Mouse (Mus musculus) lung, postnatal 0 days (tissue): ENCODE data around the gene BC025920. TPM values are rescaled to one million over a fixed set of nuclear protein-coding genes. Genes with fewer than 3 reads are reported as not detected.

Experiments
- ATAC-seq: fragments of 200-750 bp; cut with Nextera tagmentation; 2 replicates; pipeline ENCODE4 v1.8.0; 2017; ENCODE audit warnings: moderate library complexity
- DNase-seq: peaks from one replicate; pipeline ENCODE4 v3.0.0-alpha.2; 2016; ENCODE audit warnings: low spot score
- H3K27ac ChIP-seq: fragments of 300-500 bp; sonication (generic); 2 replicates; pipeline ENCODE4 v1.5.1; 2014; ENCODE audit warnings: antibody characterized with exemption, mild to moderate bottlenecking, low read length, mixed read lengths
- H3K27me3 ChIP-seq: fragments of 300-500 bp; sonication (generic); replicated peaks from 2 replicates; pipeline ENCODE4 v1.6.1; 2014; ENCODE audit warnings: low read length, mixed read lengths; ENCODE audit not compliant: insufficient read depth
- H3K36me3 ChIP-seq: fragments of 300-500 bp; sonication (generic); 2 replicates; pipeline ENCODE4 v1.6.1; 2014; ENCODE audit warnings: low read length, mixed read lengths; ENCODE audit not compliant: insufficient read depth
- H3K4me1 ChIP-seq: fragments of 300-500 bp; sonication (generic); 2 replicates; pipeline ENCODE4 v1.6.1; 2014; ENCODE audit warnings: antibody characterized with exemption, low read depth, low read length, mixed read lengths; ENCODE audit not compliant: insufficient read depth
- H3K4me2 ChIP-seq: fragments of 300-500 bp; sonication (generic); replicated peaks from 2 replicates; pipeline ENCODE4 v1.6.1; 2014; ENCODE audit warnings: low read depth, mild to moderate bottlenecking, low read length, moderate library complexity, mixed read lengths
- H3K4me3 ChIP-seq: fragments of 300-500 bp; sonication (generic); 2 replicates; pipeline ENCODE4 v1.5.1; 2014; ENCODE audit warnings: low read depth, low read length
- H3K9ac ChIP-seq: fragments of 300-500 bp; sonication (generic); replicated peaks from 2 replicates; pipeline ENCODE4 v1.6.1; 2014; ENCODE audit warnings: low read depth, mild to moderate bottlenecking
- H3K9me3 ChIP-seq: fragments of 300-500 bp; sonication (generic); 2 replicates; pipeline ENCODE4 v1.6.1; 2016; ENCODE audit warnings: low read length, mixed read lengths
- CTCF ChIP-seq: IDR thresholded peaks from 2 replicates; pipeline ENCODE4 v1.5.1; 2016; ENCODE audit warnings: antibody characterized with exemption, mild to moderate bottlenecking
- EP300 ChIP-seq: IDR thresholded peaks from 2 replicates; pipeline ENCODE4 v1.6.1; 2016; ENCODE audit warnings: antibody characterized with exemption, mild to moderate bottlenecking, control low read depth
- WGBS: fragments of 180-500 bp; shearing (Covaris S2); extraction: QIAGEN DNeasy Blood & Tissue Kit; methylation state at CpG from one replicate; pipeline ENCODE4 v1.1.7; 2014; 5-methylcytosine and 5-hydroxymethylcytosine counted together
- polyA plus RNA-seq: library from polyadenylated mRNA; unstranded; fragments of >200 nt; fragmentation: Nextera tagmentation; extraction: Ambion mirVana; gene quantifications from 2 replicates; pipeline ENCODE4 v1.2.1, GENCODE M21; 2015

BC025920 gene
- polyA plus RNA-seq, 1 experiment from 2014 or later: 0.29 TPM

DNA sequence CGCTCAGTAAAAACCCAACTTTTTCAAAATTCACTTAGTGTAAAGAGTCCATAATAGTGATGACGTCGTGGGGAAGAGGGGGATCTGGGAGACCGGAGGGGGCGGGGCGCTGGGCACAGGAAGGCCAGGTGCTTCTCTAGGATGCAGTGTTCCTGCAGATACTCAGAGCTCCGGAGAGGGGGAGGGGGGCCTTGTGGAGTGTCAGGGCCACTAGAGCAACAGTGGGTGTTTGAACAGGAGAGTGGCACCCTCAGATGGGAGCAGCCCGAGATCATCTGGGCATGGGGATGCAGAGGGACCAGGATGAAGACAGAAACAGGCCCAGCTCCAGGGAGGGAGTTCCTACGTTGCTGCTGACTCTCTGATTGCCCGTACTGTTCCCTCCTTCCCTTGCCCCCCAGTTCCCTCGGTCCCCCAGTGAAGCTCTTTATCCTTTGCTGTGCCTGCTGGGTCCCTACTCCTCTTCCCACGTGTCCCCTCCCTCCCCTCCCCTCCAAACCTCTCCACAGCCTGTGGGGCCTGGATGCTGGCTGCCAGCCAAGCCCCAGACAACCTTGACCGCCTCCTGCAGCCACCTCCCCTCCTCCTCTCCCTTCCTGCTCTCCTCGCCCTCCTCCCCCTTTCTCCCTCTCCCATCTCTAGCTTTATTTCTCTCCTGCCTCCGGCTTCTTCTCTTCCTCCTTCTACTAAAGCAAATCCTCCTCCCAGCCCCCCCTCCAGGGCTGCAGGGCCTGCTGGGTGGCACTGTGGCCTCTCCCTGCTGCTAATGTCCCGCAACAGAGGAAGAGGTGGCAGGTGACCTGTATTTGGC, 37.5 kb upstream of the BC025920 start:
- TF ChIP-seq CTCF: no peak
- no peak for TF ChIP-seq EP300
- no peak overlapping the region for H3K9ac ChIP-seq
- peak overlapping the region; percentile 1; the same call in 1 of the 2 replicates for H3K27ac ChIP-seq
- H3K4me3 ChIP-seq: no peak overlapping the region
- WGBS: 11% methylated on average over 14 of the region's 16 CpGs
- 0 out of 2 replicates have a peak, but pooled peaks have one; percentile 6 for ATAC-seq
- H3K9me3 ChIP-seq: no peaks in the 10 kb centered on the region
- DNase-seq: peak; percentile 64
- H3K36me3 ChIP-seq: no peaks in the 10 kb centered on the region
- no peak overlapping the region for H3K4me2 ChIP-seq
- no peaks in the 10 kb centered on the region for H3K27me3 ChIP-seq
- peaks cover 29% of the 10 kb centered on the region for H3K4me1 ChIP-seq

DNA sequence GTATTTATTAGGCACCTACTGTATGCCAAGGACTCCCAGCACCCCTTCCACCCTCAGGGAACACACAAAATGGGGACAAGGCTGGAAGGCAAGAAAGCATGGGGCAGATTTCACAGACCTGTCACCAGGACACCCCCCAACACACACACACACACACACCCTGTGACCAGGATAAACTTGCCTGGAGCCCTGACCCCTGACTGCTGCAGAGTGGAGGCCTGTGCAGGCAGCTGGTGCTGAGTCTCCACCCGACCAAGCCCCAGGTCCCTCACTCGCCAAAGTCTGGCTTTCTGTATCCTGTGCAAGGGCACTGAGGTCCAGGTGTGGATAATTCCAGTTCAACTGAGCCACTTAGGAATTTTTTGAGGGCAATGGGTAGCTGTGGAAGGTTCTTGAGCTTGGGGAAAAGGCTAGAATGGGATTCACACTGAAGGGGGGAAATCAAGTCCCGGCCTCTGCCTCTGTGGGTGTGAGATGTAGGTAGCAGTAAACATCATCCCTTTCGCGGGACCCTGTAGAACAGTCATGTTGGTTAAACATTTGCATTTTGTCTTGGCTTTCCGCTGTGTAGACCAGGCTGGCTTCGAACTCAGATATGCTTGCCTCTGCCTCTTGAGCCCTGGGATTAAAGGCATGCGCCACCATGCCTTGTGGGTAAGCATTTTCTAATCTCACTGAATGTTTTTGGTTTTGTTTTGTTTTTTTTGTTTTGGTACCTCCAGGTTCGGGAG, 36.4 kb upstream of the BC025920 start:
- no peaks in the 10 kb centered on the region for H3K27me3 ChIP-seq
- no peaks in the 10 kb centered on the region for H3K9me3 ChIP-seq
- H3K4me3 ChIP-seq: no peak overlapping the region
- H3K9ac ChIP-seq: no peak overlapping the region
- ATAC-seq: no peak
- TF ChIP-seq CTCF (no peak), EP300 (no peak)
- 65% methylated on average over 9 of the region's 9 CpGs for WGBS
- DNase-seq: peak; percentile 3
- H3K27ac ChIP-seq: no peak overlapping the region
- H3K36me3 ChIP-seq: no peaks in the 10 kb centered on the region
- no peak overlapping the region for H3K4me2 ChIP-seq
- peaks cover 23% of the 10 kb centered on the region for H3K4me1 ChIP-seq

DNA sequence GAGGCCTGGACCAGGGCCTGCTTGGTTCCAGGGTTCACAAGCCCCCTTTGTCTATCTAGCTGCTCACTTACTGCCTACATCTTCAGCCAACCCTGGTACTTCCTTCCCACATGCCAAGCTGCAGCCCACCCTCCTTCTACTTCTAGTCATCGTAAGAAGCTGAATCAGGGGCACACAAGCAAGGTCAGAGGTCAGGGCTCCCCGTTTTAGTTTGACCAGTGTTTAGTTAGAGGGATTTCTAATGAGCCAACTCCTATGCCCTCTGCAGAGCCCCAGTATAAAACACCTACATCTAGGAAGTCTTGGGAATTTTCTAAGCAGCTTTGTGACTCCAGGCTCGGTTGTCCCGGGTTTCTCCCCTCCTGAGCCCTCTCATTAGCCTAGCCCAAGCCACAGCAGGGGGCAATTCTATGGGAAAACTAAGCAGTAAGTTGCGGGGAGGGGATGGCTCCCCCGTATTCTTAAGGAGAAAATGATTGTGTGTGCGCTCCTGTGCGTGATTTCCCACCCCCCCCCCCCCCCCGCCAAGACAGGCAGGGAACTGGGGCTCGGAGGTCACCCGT, 35.8 kb upstream of the BC025920 start:
- no peaks in the 10 kb centered on the region for H3K9me3 ChIP-seq
- ATAC-seq (no peak), DNase-seq (peak; percentile 15)
- H3K4me1 ChIP-seq: peaks cover 25% of the 10 kb centered on the region
- H3K36me3 ChIP-seq: no peaks in the 10 kb centered on the region
- H3K4me3 ChIP-seq: peak overlapping the region; percentile 47
- H3K4me2 ChIP-seq: peak overlapping the region; percentile 72
- H3K27ac ChIP-seq: peak overlapping the region; percentile 75
- no peak for TF ChIP-seq EP300
- TF ChIP-seq CTCF: no peak
- no peak overlapping the region for H3K9ac ChIP-seq
- H3K27me3 ChIP-seq: no peaks in the 10 kb centered on the region
- WGBS: 2% methylated on average over 10 of the region's 11 CpGs

DNA sequence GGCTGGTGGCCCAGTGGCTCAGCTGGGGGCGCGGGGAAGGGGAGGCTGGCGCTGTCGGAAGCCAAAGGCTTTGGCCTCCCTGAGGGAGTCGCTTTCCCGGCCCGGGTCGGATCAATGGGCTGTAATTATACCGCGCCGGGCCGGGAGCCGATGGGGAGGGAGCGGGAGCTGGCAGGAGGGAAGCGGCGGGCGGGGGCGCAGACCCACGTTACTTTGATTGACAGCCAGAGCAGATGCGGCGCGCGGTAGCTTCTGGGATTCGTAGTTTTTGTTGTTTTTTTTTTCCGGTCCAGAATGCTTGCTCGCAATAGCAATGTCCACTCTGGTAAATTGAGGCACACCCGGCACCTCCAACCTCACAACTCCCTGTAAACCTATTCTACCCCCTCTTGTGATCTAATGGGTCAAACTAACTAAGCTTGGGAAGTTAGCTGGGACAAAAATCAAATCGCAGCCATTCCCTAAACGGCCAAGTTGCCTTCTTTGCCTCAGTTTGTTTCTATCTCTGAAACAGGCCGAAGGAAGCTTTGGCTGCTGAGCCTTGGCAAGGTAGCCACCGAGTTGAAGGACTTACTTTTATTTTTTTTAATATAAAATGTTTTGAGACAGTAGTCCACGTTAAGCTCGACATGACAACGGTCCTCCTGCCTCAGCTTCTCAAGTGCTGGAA, 35.1 kb upstream of the BC025920 start:
- Histone ChIP-seq H3K4me2 (peak overlapping the region; percentile 72), H3K9me3 (no peaks in the 10 kb centered on the region), H3K27me3 (no peaks in the 10 kb centered on the region; the same call in 1 of the 2 replicates), H3K9ac (no peak overlapping the region), H3K36me3 (no peaks in the 10 kb centered on the region), H3K4me3 (peak overlapping the region; percentile 47), H3K4me1 (peaks cover 29% of the 10 kb centered on the region), H3K27ac (peak overlapping the region; percentile 75)
- TF ChIP-seq EP300 (no peak), CTCF (no peak)
- DNase-seq (peak; percentile 97), ATAC-seq (peak; percentile 72)
- WGBS: under 1% methylated on average over 32 of the region's 34 CpGs

DNA sequence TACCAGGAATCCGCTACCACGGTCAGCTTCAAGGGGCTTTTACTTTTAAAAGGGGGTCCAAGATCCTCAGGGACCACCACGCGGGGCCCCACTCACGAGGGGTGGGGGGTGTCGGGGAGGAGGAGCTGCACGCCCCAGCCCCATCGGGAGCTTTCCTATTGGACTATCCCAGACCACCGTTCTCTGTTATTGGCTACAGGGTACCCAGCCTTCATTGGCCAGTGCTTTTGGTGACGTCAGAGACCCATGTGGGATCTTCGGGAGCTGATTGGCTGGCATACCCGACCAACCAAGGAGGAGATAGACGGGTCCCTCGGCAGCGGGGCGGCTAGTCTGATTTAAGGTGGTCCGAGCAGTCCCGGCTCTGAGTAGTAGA, 34.6 kb upstream of the BC025920 start:
- DNase-seq: peak; percentile 99

More for the DNA sequence above, 34.6 kb upstream of the BC025920 start:
- peak overlapping the region; percentile 75 for H3K27ac ChIP-seq
- peaks cover 32% of the 10 kb centered on the region for H3K4me1 ChIP-seq
- no peaks in the 10 kb centered on the region for H3K36me3 ChIP-seq
- WGBS: 1% methylated on average over 18 of the region's 18 CpGs
- TF ChIP-seq CTCF: no peak
- peak; percentile 9; the same call in 1 of the 2 replicates for TF ChIP-seq EP300
- H3K9ac ChIP-seq: no peak overlapping the region
- ATAC-seq: peak; percentile 94
- peak overlapping the region; percentile 47 for H3K4me3 ChIP-seq
- H3K27me3 ChIP-seq: no peaks in the 10 kb centered on the region; the same call in 1 of the 2 replicates
- peak overlapping the region; percentile 72 for H3K4me2 ChIP-seq
- H3K9me3 ChIP-seq: no peaks in the 10 kb centered on the region
